Mouse (Mus musculus): ENCODE measurements at regions not wholly inside any gene's neighbourhood (a gene's known extent, or its start where the extent isn't known, plus 50 kb on each side); places are given as distances from the start of the nearest gene placed in this dataset.

GRCm38 (mm10) chr2:56576588-56576987 lies 547.2 kb downstream of the Nr4a2 start:
- ATAC-seq (ENCODE audit: low FRiP score): no peak
- WGBS: 31% methylated on average over 3 of the region's 3 CpGs
- H3K4me1 ChIP-seq: no peaks in the 10 kb centered on the region
- H3K9ac ChIP-seq (replicated peaks): no peak overlapping the region
- H3K4me2 ChIP-seq: no peak overlapping the region
- no peak overlapping the region for H3K4me3 ChIP-seq (replicated peaks)
- no peaks in the 10 kb centered on the region for H3K27me3 ChIP-seq (replicated peaks)
- no peak overlapping the region for H3K27ac ChIP-seq (replicated peaks)
- no peaks in the 10 kb centered on the region for H3K9me3 ChIP-seq (replicated peaks)
- H3K36me3 ChIP-seq: no peaks in the 10 kb centered on the region

GRCm38 (mm10) chr2:56572757-56573156 lies 551.0 kb downstream of the Nr4a2 start:
- Histone ChIP-seq H3K27me3 (replicated peaks) (no peaks in the 10 kb centered on the region), H3K4me2 (no peak overlapping the region), H3K9ac (replicated peaks) (no peak overlapping the region), H3K4me3 (replicated peaks) (no peak overlapping the region), H3K9me3 (replicated peaks) (no peaks in the 10 kb centered on the region), H3K4me1 (no peaks in the 10 kb centered on the region), H3K36me3 (no peaks in the 10 kb centered on the region), H3K27ac (replicated peaks) (no peak overlapping the region)
- WGBS: 69% methylated on average over 2 of the region's 2 CpGs
- no peak for ATAC-seq (ENCODE audit: low FRiP score)

- no peak overlapping the region for H3K27ac ChIP-seq (replicated peaks)
- no peaks in the 10 kb centered on the region for H3K27me3 ChIP-seq (replicated peaks)
- no peak for ATAC-seq (ENCODE audit: low FRiP score)
- no peaks in the 10 kb centered on the region for H3K9me3 ChIP-seq (replicated peaks)
- H3K36me3 ChIP-seq: no peaks in the 10 kb centered on the region
- WGBS: 78% methylated on average over 2 of the region's 2 CpGs
- no peak overlapping the region for H3K4me2 ChIP-seq
- H3K9ac ChIP-seq (replicated peaks): no peak overlapping the region
- no peak overlapping the region for H3K4me3 ChIP-seq (replicated peaks)
- H3K4me1 ChIP-seq: no peaks in the 10 kb centered on the region
These were observed 562.5 kb downstream of the Nr4a2 start for GRCm38 (mm10) chr2:56561321-56561720.

GRCm38 (mm10) chr2:56552197-56552964 lies 571.4 kb downstream of the Nr4a2 start:
- 70% methylated on average over 7 of the region's 7 CpGs for WGBS
- no peak for ATAC-seq (ENCODE audit: low FRiP score)
- no peaks in the 10 kb centered on the region for H3K27me3 ChIP-seq (replicated peaks)

GRCm38 (mm10) chr2:56550163-56550562 lies 573.6 kb downstream of the Nr4a2 start:
- ATAC-seq (ENCODE audit: low FRiP score): no peak
- Histone ChIP-seq H3K27me3 (replicated peaks) (no peaks in the 10 kb centered on the region), H3K9ac (replicated peaks) (no peak overlapping the region), H3K9me3 (replicated peaks) (no peaks in the 10 kb centered on the region), H3K27ac (replicated peaks) (no peak overlapping the region), H3K4me2 (no peak overlapping the region), H3K4me1 (no peaks in the 10 kb centered on the region), H3K4me3 (replicated peaks) (no peak overlapping the region), H3K36me3 (no peaks in the 10 kb centered on the region)
- WGBS: 90% methylated on average over 2 of the region's 2 CpGs

More at GRCm38 (mm10) chr2:56552197-56552964, 571.4 kb downstream of the Nr4a2 start:
- no peaks in the 10 kb centered on the region for H3K4me1 ChIP-seq
- no peak overlapping the region for H3K9ac ChIP-seq (replicated peaks)
- no peak overlapping the region for H3K27ac ChIP-seq (replicated peaks)
- H3K36me3 ChIP-seq: no peaks in the 10 kb centered on the region
- H3K4me2 ChIP-seq: no peak overlapping the region
- H3K4me3 ChIP-seq (replicated peaks): no peak overlapping the region
- H3K9me3 ChIP-seq (replicated peaks): no peaks in the 10 kb centered on the region

GRCm38 (mm10) chr2:56540714-56541113 lies 583.1 kb downstream of the Nr4a2 start:
- H3K27me3 ChIP-seq (replicated peaks): no peaks in the 10 kb centered on the region
- ATAC-seq (ENCODE audit: low FRiP score): no peak
- no peak overlapping the region for H3K27ac ChIP-seq (replicated peaks)
- no peak overlapping the region for H3K4me2 ChIP-seq
- no peaks in the 10 kb centered on the region for H3K9me3 ChIP-seq (replicated peaks)
- WGBS: 53% methylated on average over 2 of the region's 2 CpGs
- no peak overlapping the region for H3K9ac ChIP-seq (replicated peaks)
- H3K4me3 ChIP-seq (replicated peaks): no peak overlapping the region
- no peaks in the 10 kb centered on the region for H3K36me3 ChIP-seq
- H3K4me1 ChIP-seq: 0 out of 2 replicates have a peak, but pooled peaks cover 2% of the 10 kb centered on the region

GRCm38 (mm10) chr2:56539828-56540227 lies 584.0 kb downstream of the Nr4a2 start:
- no peaks in the 10 kb centered on the region for H3K27me3 ChIP-seq (replicated peaks)
- no peak for ATAC-seq (ENCODE audit: low FRiP score)
- H3K27ac ChIP-seq (replicated peaks): no peak overlapping the region
- no peak overlapping the region for H3K4me3 ChIP-seq (replicated peaks)
- no peak overlapping the region for H3K4me2 ChIP-seq
- no peak overlapping the region for H3K9ac ChIP-seq (replicated peaks)
- H3K4me1 ChIP-seq: 0 out of 2 replicates have a peak, but pooled peaks cover 2% of the 10 kb centered on the region
- no peaks in the 10 kb centered on the region for H3K9me3 ChIP-seq (replicated peaks)
- no peaks in the 10 kb centered on the region for H3K36me3 ChIP-seq
- WGBS: 57% methylated on average over 8 of the region's 8 CpGs

GRCm38 (mm10) chr2:56519428-56519827 lies 604.4 kb downstream of the Nr4a2 start:
- Histone ChIP-seq H3K27ac (replicated peaks) (no peak overlapping the region), H3K9me3 (replicated peaks) (no peaks in the 10 kb centered on the region), H3K36me3 (no peaks in the 10 kb centered on the region), H3K4me1 (no peaks in the 10 kb centered on the region), H3K27me3 (replicated peaks) (no peaks in the 10 kb centered on the region), H3K4me3 (replicated peaks) (no peak overlapping the region), H3K4me2 (0 out of 2 replicates have a peak overlapping the region, but pooled peaks have one; percentile 9), H3K9ac (replicated peaks) (no peak overlapping the region)
- 31% methylated on average over 7 of the region's 7 CpGs for WGBS
- ATAC-seq (ENCODE audit: low FRiP score): no peak
